Mouse (Mus musculus): ENCODE data around the gene Crebbp.

DNA sequence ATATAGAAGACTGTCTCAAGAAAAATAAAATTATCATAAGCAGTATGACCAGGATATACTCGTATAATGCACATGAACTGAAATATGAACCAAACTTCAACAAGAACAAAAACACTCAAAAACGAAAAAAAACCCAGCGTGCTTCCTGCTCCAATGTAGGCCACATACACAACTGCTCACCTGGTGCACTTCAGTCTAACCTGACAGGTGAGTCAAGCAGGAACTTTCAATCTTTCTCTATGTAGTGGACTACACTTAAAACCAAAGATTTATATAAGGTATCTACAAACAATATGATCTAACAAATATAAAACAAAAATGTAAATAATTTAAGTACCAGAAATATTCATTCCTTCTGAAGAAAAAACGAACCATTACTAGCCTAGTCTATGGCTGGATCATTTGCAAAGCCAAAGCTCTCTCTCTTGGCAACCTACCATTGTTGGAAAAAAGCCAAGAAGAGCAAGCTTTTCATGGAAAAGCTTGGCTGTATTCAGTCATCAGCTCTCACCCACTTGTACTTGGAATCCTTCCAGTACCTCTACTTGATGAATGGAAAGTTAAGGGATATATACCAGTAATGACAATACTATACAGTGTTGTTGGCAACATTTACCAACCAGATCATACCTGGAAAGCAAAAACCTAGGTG lies 53.4 kb downstream of the Crebbp start:
- TF ChIP-seq CTCF (IDR thresholded peaks at IDR 0.05; ENCODE audit: low read depth) (no peak), EP300 (optimal IDR thresholded peaks at IDR 0.05) (no peak)

Data from stomach, postnatal 0 days (tissue).